Mouse (Mus musculus) lung, postnatal 0 days (tissue): ENCODE measurements around the gene Mrvi1.
A peak's percentile ranks its signal among the peaks of the same experiment; 100 is the strongest.

Experiments
- CTCF ChIP-seq: IDR thresholded peaks from 2 replicates; pipeline ENCODE4 v1.5.1; 2016; ENCODE audit warnings: antibody characterized with exemption, mild to moderate bottlenecking
- EP300 ChIP-seq: IDR thresholded peaks from 2 replicates; pipeline ENCODE4 v1.6.1; 2016; ENCODE audit warnings: antibody characterized with exemption, mild to moderate bottlenecking, control low read depth

DNA sequence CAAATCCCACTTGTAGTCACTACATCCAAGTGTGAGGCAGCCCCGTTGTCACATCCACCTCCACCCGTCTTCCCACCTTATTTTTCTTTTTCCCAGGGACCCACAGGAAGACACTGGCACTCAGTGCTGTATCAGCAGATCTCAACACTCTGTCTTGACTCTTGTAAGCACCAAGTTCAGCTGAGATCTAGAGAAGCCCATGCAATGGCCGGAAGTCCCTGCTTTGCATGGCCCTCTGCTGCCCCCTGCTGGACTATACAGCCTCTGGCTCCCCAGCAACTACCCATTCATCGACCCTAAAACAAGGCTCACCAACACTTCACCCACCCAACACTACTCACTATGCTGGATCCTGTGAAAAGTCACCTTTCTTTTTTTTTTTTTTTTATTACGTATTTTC is 32.6 kb upstream of the Mrvi1 start:
- TF ChIP-seq CTCF, result peak; percentile 98
- no peak for TF ChIP-seq EP300
